Mouse (Mus musculus): ENCODE data around the gene Trub1. TPM values are rescaled to one million over a fixed set of nuclear protein-coding genes. Genes with fewer than 3 reads are reported as not detected.
A peak's percentile ranks its signal among the peaks of the same experiment; 100 is the strongest.

Gene Trub1
- polyA plus RNA-seq, 1 experiment: 5.4 TPM

DNA sequence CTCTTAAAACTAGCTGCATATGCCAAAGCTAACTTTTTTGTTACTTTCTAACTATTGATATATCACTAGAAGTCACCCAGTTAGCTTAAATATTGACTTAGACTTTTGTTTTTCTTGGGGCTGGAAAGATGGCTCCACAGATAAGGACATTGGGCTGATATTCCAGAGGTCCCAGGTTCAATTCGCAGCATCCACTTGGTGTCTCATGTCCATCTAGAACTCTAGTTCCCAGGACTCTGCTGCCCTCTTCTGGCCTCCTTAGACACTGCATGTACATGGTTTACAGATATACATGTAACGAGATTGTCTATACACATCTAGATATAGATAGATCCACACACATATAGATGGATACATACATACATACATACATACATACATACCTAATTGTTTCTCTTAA, 4.4 kb downstream of the Trub1 start:
- TF ChIP-seq MYOD1 (IDR thresholded peaks at IDR 0.05; ENCODE audit: control insufficient read depth, insufficient read length, low read depth) (no peak), CEBPB (IDR thresholded peaks at IDR 0.05; ENCODE audit: low read depth) (no peak), MAX (IDR thresholded peaks at IDR 0.05) (no peak), CTCF (IDR thresholded peaks at IDR 0.05; ENCODE audit: control insufficient read depth, insufficient read depth, insufficient read length) (peak; percentile 1), USF1 (IDR thresholded peaks at IDR 0.05; ENCODE audit: low read depth) (no peak), MYOG (IDR thresholded peaks at IDR 0.05; ENCODE audit: control insufficient read depth, extremely low read depth, insufficient read length) (no peak), FOSL1 (IDR thresholded peaks at IDR 0.05; ENCODE audit: insufficient read depth, low read length, poor library complexity, severe bottlenecking) (no peak)
- H3ac ChIP-seq (ENCODE audit: control insufficient read depth, insufficient read length, low read depth): no peak overlapping the region
- H3K36me3 ChIP-seq (ENCODE audit: control insufficient read depth, insufficient read depth): peaks cover 4% of the 10 kb centered on the region
- H3K4me3 ChIP-seq (ENCODE audit: insufficient read depth, poor library complexity, severe bottlenecking): no peak overlapping the region
- no peaks in the 10 kb centered on the region for H3K27me3 ChIP-seq (ENCODE audit: control insufficient read depth, insufficient read depth, insufficient read length)
- H3K79me2 ChIP-seq (ENCODE audit: control insufficient read depth, insufficient read depth): peaks cover 34% of the 10 kb centered on the region
- H3K79me3 ChIP-seq (ENCODE audit: low read depth): peaks cover 8% of the 10 kb centered on the region

- Histone ChIP-seq H3K27me3 (ENCODE audit: control insufficient read depth, insufficient read depth, insufficient read length) (no peaks in the 10 kb centered on the region), H3K79me3 (ENCODE audit: low read depth) (no peaks in the 10 kb centered on the region), H3K4me3 (ENCODE audit: insufficient read depth, poor library complexity, severe bottlenecking) (no peak overlapping the region), H3ac (ENCODE audit: control insufficient read depth, insufficient read length, low read depth) (no peak overlapping the region), H3K79me2 (ENCODE audit: control insufficient read depth, insufficient read depth) (peaks cover 4% of the 10 kb centered on the region), H3K36me3 (ENCODE audit: control insufficient read depth, insufficient read depth) (peaks cover 35% of the 10 kb centered on the region)
- TF ChIP-seq CEBPB (IDR thresholded peaks at IDR 0.05; ENCODE audit: low read depth) (no peak), MAX (IDR thresholded peaks at IDR 0.05) (no peak), USF1 (IDR thresholded peaks at IDR 0.05; ENCODE audit: low read depth) (no peak), MYOG (IDR thresholded peaks at IDR 0.05; ENCODE audit: control insufficient read depth, extremely low read depth, insufficient read length) (no peak), CTCF (IDR thresholded peaks at IDR 0.05; ENCODE audit: control insufficient read depth, insufficient read depth, insufficient read length) (no peak), FOSL1 (IDR thresholded peaks at IDR 0.05; ENCODE audit: insufficient read depth, low read length, poor library complexity, severe bottlenecking) (no peak), MYOD1 (IDR thresholded peaks at IDR 0.05; ENCODE audit: control insufficient read depth, insufficient read length, low read depth) (no peak)
These were observed 11.0 kb downstream of the Trub1 start for GRCm38 (mm10) chr19:57463741-57464140.

DNA sequence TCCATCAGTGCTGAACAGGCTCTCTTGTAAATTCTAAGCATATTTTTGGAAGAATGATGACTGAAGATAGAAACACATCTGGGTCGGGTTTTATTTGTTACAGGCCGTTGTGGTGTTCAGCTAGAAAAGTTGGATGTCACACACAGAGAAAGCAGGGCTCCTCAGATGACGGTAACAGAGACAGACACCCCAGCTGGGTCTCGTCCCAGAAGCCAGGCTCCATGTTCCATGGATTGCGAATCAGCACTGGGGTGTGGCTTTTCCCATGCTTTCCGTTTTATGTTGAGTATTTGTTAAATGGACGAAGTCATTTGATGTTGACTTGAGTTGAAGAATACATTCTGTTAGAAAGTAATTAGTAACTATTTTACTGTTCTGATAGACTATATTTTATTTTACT, 13.0 kb downstream of the Trub1 start:
- H3K36me3 ChIP-seq (ENCODE audit: control insufficient read depth, insufficient read depth): peaks cover 37% of the 10 kb centered on the region
- no peaks in the 10 kb centered on the region for H3K79me2 ChIP-seq (ENCODE audit: control insufficient read depth, insufficient read depth)
- H3K4me3 ChIP-seq (ENCODE audit: insufficient read depth, poor library complexity, severe bottlenecking): no peak overlapping the region
- H3K79me3 ChIP-seq (ENCODE audit: low read depth): no peaks in the 10 kb centered on the region
- TF ChIP-seq CEBPB (IDR thresholded peaks at IDR 0.05; ENCODE audit: low read depth) (no peak), CTCF (IDR thresholded peaks at IDR 0.05; ENCODE audit: control insufficient read depth, insufficient read depth, insufficient read length) (no peak), MAX (IDR thresholded peaks at IDR 0.05) (no peak), MYOD1 (IDR thresholded peaks at IDR 0.05; ENCODE audit: control insufficient read depth, insufficient read length, low read depth) (no peak), MYOG (IDR thresholded peaks at IDR 0.05; ENCODE audit: control insufficient read depth, extremely low read depth, insufficient read length) (no peak), FOSL1 (IDR thresholded peaks at IDR 0.05; ENCODE audit: insufficient read depth, low read length, poor library complexity, severe bottlenecking) (no peak), USF1 (IDR thresholded peaks at IDR 0.05; ENCODE audit: low read depth) (no peak)
- H3K27me3 ChIP-seq (ENCODE audit: control insufficient read depth, insufficient read depth, insufficient read length): no peaks in the 10 kb centered on the region
- H3ac ChIP-seq (ENCODE audit: control insufficient read depth, insufficient read length, low read depth): no peak overlapping the region

GRCm38 (mm10) chr19:57471033-57471432, 18.3 kb downstream of the Trub1 start:
- Histone ChIP-seq H3K79me2 (ENCODE audit: control insufficient read depth, insufficient read depth) (no peaks in the 10 kb centered on the region), H3K4me3 (ENCODE audit: insufficient read depth, poor library complexity, severe bottlenecking) (no peak overlapping the region), H3K27me3 (ENCODE audit: control insufficient read depth, insufficient read depth, insufficient read length) (no peaks in the 10 kb centered on the region), H3ac (ENCODE audit: control insufficient read depth, insufficient read length, low read depth) (no peak overlapping the region), H3K36me3 (ENCODE audit: control insufficient read depth, insufficient read depth) (peaks cover 47% of the 10 kb centered on the region), H3K79me3 (ENCODE audit: low read depth) (no peaks in the 10 kb centered on the region)
- TF ChIP-seq USF1 (IDR thresholded peaks at IDR 0.05; ENCODE audit: low read depth) (no peak), MAX (IDR thresholded peaks at IDR 0.05) (no peak), CEBPB (IDR thresholded peaks at IDR 0.05; ENCODE audit: low read depth) (no peak), MYOD1 (IDR thresholded peaks at IDR 0.05; ENCODE audit: control insufficient read depth, insufficient read length, low read depth) (no peak), CTCF (IDR thresholded peaks at IDR 0.05; ENCODE audit: control insufficient read depth, insufficient read depth, insufficient read length) (no peak), MYOG (IDR thresholded peaks at IDR 0.05; ENCODE audit: control insufficient read depth, extremely low read depth, insufficient read length) (no peak), FOSL1 (IDR thresholded peaks at IDR 0.05; ENCODE audit: insufficient read depth, low read length, poor library complexity, severe bottlenecking) (no peak)

DNA sequence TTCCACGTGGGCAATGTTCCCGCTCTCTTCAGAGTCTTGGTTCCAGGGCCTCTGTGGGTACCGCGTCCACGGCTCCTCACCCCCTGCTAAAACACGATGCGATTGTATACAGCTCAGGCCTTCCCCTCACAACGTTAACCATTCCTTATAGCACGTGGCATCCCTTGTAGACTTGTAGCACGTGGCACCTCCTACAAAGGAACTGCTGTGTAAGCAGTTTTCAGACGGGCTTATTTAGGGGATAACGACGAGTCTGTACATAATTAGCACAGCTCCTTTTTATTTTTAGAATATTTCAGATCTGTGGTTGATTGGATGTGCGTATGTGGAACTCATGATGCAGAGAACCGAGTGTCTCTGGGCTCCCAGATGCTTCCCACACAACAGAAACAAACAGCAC, 19.5 kb downstream of the Trub1 start:
- Histone ChIP-seq H3K79me2 (ENCODE audit: control insufficient read depth, insufficient read depth) (no peaks in the 10 kb centered on the region), H3K36me3 (ENCODE audit: control insufficient read depth, insufficient read depth) (peaks cover 37% of the 10 kb centered on the region), H3ac (ENCODE audit: control insufficient read depth, insufficient read length, low read depth) (no peak overlapping the region), H3K4me3 (ENCODE audit: insufficient read depth, poor library complexity, severe bottlenecking) (no peak overlapping the region), H3K27me3 (ENCODE audit: control insufficient read depth, insufficient read depth, insufficient read length) (no peaks in the 10 kb centered on the region), H3K79me3 (ENCODE audit: low read depth) (no peaks in the 10 kb centered on the region)
- no peak for TF ChIP-seq MAX (IDR thresholded peaks at IDR 0.05)
- TF ChIP-seq MYOG (IDR thresholded peaks at IDR 0.05; ENCODE audit: control insufficient read depth, extremely low read depth, insufficient read length): no peak
- TF ChIP-seq FOSL1 (IDR thresholded peaks at IDR 0.05; ENCODE audit: insufficient read depth, low read length, poor library complexity, severe bottlenecking): no peak
- no peak for TF ChIP-seq CTCF (IDR thresholded peaks at IDR 0.05; ENCODE audit: control insufficient read depth, insufficient read depth, insufficient read length)
- no peak for TF ChIP-seq MYOD1 (IDR thresholded peaks at IDR 0.05; ENCODE audit: control insufficient read depth, insufficient read length, low read depth)
- TF ChIP-seq USF1 (IDR thresholded peaks at IDR 0.05; ENCODE audit: low read depth): no peak
- TF ChIP-seq CEBPB (IDR thresholded peaks at IDR 0.05; ENCODE audit: low read depth): no peak

GRCm38 (mm10) chr19:57473301-57473700, 20.6 kb downstream of the Trub1 start:
- H3ac ChIP-seq (ENCODE audit: control insufficient read depth, insufficient read length, low read depth): no peak overlapping the region
- no peak overlapping the region for H3K4me3 ChIP-seq (ENCODE audit: insufficient read depth, poor library complexity, severe bottlenecking)
- H3K79me2 ChIP-seq (ENCODE audit: control insufficient read depth, insufficient read depth): no peaks in the 10 kb centered on the region
- H3K36me3 ChIP-seq (ENCODE audit: control insufficient read depth, insufficient read depth): peaks cover 31% of the 10 kb centered on the region
- H3K27me3 ChIP-seq (ENCODE audit: control insufficient read depth, insufficient read depth, insufficient read length): no peaks in the 10 kb centered on the region
- no peaks in the 10 kb centered on the region for H3K79me3 ChIP-seq (ENCODE audit: low read depth)
- no peak for TF ChIP-seq MYOG (IDR thresholded peaks at IDR 0.05; ENCODE audit: control insufficient read depth, extremely low read depth, insufficient read length)
- no peak for TF ChIP-seq FOSL1 (IDR thresholded peaks at IDR 0.05; ENCODE audit: insufficient read depth, low read length, poor library complexity, severe bottlenecking)
- no peak for TF ChIP-seq MYOD1 (IDR thresholded peaks at IDR 0.05; ENCODE audit: control insufficient read depth, insufficient read length, low read depth)
- no peak for TF ChIP-seq CEBPB (IDR thresholded peaks at IDR 0.05; ENCODE audit: low read depth)
- no peak for TF ChIP-seq MAX (IDR thresholded peaks at IDR 0.05)
- TF ChIP-seq CTCF (IDR thresholded peaks at IDR 0.05; ENCODE audit: control insufficient read depth, insufficient read depth, insufficient read length): no peak
- no peak for TF ChIP-seq USF1 (IDR thresholded peaks at IDR 0.05; ENCODE audit: low read depth)
